In the genomic region with DNA sequence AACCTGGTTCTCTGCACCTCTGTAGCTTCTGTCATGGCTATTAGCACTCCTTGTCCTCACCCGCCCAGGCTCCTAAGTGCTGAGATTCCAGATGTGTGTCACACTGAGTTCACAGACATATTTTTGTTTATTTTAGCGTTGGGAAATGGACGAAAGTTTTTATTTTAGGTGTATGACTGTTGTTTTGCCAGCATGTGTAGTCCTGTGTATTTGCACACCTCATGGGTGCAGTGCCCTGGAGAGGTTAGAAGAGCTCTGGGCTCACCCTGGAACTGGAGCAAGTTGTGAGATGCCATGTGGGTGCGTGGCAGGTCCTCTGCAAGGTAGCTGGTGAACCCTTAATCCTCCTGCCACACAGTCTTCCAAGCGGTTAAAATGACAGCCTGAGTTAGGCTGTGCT, we compare ENCODE assay signal across 19 mouse cellular contexts. TPM values are rescaled to one million over a fixed set of nuclear protein-coding genes. Genes with fewer than 3 reads are reported as not detected.
DNase-seq lines count a peak whose midpoint lies in the region; ATAC-seq and TF ChIP-seq lines count a peak whose summit lies in the region.
"Had no signal": no experiment of that assay in that cellular context is flagged by ENCODE, and none has a peak within 500 bp of the region (broad histone marks: within the 10 kb centered on the region; RNA-seq: fewer than 3 reads in every experiment).

No protein-coding gene starts in this region.

- peak overlapping the region; percentile 61; the same call in 1 of the 2 replicates for H3K4me2 ChIP-seq in kidney, embryonic 16.5 days (replicated peaks; ENCODE audit: low read depth, low read length)
- no peak overlapping the region for H3K4me2 ChIP-seq in kidney, embryonic 14.5 days (replicated peaks; ENCODE audit: low read depth, low read length)
- no peak overlapping the region for H3K4me2 ChIP-seq in stomach, embryonic 14.5 days (replicated peaks; ENCODE audit: low read depth, low read length)
- no peak overlapping the region; the same call in 1 of the 2 replicates for H3K4me2 ChIP-seq in stomach, postnatal 0 days (replicated peaks; ENCODE audit: low read depth)
- peak overlapping the region; percentile 53 for H3K4me2 ChIP-seq in intestine, embryonic 14.5 days (ENCODE audit: low read length)
- H3K4me2 ChIP-seq in stomach, embryonic 16.5 days (ENCODE audit: low read depth, low read length), result peak overlapping the region; percentile 50

- no peaks in the 10 kb centered on the region for H3K9me3 ChIP-seq in kidney, embryonic 16.5 days (ENCODE audit: low read length)
- H3K9me3 ChIP-seq in kidney, embryonic 14.5 days (ENCODE audit: control insufficient read depth, low read length), result no peaks in the 10 kb centered on the region
- no peaks in the 10 kb centered on the region for H3K9me3 ChIP-seq in stomach, embryonic 14.5 days (ENCODE audit: control insufficient read depth, low read depth, low read length)
- H3K9me3 ChIP-seq in stomach, postnatal 0 days (ENCODE audit: control insufficient read depth, low read length), result no peaks in the 10 kb centered on the region
- H3K9me3 ChIP-seq in intestine, embryonic 14.5 days (ENCODE audit: control insufficient read depth, low read length), result no peaks in the 10 kb centered on the region
- H3K9me3 ChIP-seq in stomach, embryonic 16.5 days (replicated peaks; ENCODE audit: control insufficient read depth, low read length), result no peaks in the 10 kb centered on the region
- H3K9me3 ChIP-seq: limb, embryonic 12.5 days; liver, embryonic 15.5 days had no signal

- TF ChIP-seq CTCF in stomach, postnatal 0 days (IDR thresholded peaks at IDR 0.05; ENCODE audit: low read depth), result no peak

- H3K9ac ChIP-seq in kidney, embryonic 16.5 days (replicated peaks; ENCODE audit: low read length), result no peak overlapping the region
- H3K9ac ChIP-seq in kidney, embryonic 14.5 days (ENCODE audit: low read depth, low read length), result no peak overlapping the region
- H3K9ac ChIP-seq in stomach, embryonic 14.5 days (replicated peaks; ENCODE audit: low read depth, low read length), result no peak overlapping the region
- no peak overlapping the region for H3K9ac ChIP-seq in stomach, postnatal 0 days (ENCODE audit: low read length)
- no peak overlapping the region for H3K9ac ChIP-seq in intestine, embryonic 14.5 days (ENCODE audit: low read length)
- no peak overlapping the region for H3K9ac ChIP-seq in stomach, embryonic 16.5 days (ENCODE audit: low read length)
- H3K9ac ChIP-seq: forebrain, postnatal 0 days; liver, embryonic 15.5 days had no signal

- no peak for TF ChIP-seq EP300 in stomach, postnatal 0 days (optimal IDR thresholded peaks at IDR 0.05)

- no peak overlapping the region for H3K27ac ChIP-seq in kidney, embryonic 16.5 days (ENCODE audit: low read length)
- no peak overlapping the region for H3K27ac ChIP-seq in kidney, embryonic 14.5 days (ENCODE audit: low read depth, low read length)
- H3K27ac ChIP-seq in stomach, embryonic 14.5 days (ENCODE audit: low read length), result no peak overlapping the region
- H3K27ac ChIP-seq in stomach, postnatal 0 days (replicated peaks), result no peak overlapping the region
- H3K27ac ChIP-seq in intestine, embryonic 14.5 days (ENCODE audit: low read depth), result no peak overlapping the region
- H3K27ac ChIP-seq in stomach, embryonic 16.5 days (ENCODE audit: low read length), result no peak overlapping the region
- H3K27ac ChIP-seq: limb, embryonic 12.5 days; liver, embryonic 15.5 days had no signal

- H3K4me3 ChIP-seq in kidney, embryonic 16.5 days (ENCODE audit: low read length), result peak overlapping the region; percentile 58
- no peak overlapping the region for H3K4me3 ChIP-seq in kidney, embryonic 14.5 days (ENCODE audit: low read length)
- H3K4me3 ChIP-seq in stomach, embryonic 14.5 days (ENCODE audit: low read depth, low read length), result 0 out of 2 replicates have a peak overlapping the region, but pooled peaks have one; percentile 41
- H3K4me3 ChIP-seq in stomach, postnatal 0 days (ENCODE audit: low read depth, low read length), result no peak overlapping the region
- peak overlapping the region; percentile 36; the same call in 1 of the 2 replicates for H3K4me3 ChIP-seq in intestine, embryonic 14.5 days (ENCODE audit: low read depth, low read length)
- no peak overlapping the region for H3K4me3 ChIP-seq in stomach, embryonic 16.5 days (replicated peaks; ENCODE audit: low read length)

- peaks cover 61% of the 10 kb centered on the region for H3K27me3 ChIP-seq in kidney, embryonic 16.5 days (ENCODE audit: insufficient read depth, low read length)
- peaks cover 43% of the 10 kb centered on the region for H3K27me3 ChIP-seq in kidney, embryonic 14.5 days (ENCODE audit: control insufficient read depth, insufficient read depth, low read length)
- peaks cover 22% of the 10 kb centered on the region for H3K27me3 ChIP-seq in stomach, embryonic 14.5 days (ENCODE audit: control insufficient read depth, insufficient read depth, low read length)
- peaks cover 2% of the 10 kb centered on the region; the same call in 1 of the 2 replicates for H3K27me3 ChIP-seq in stomach, postnatal 0 days (ENCODE audit: control insufficient read depth, insufficient read depth, low read length)
- peaks cover 50% of the 10 kb centered on the region for H3K27me3 ChIP-seq in intestine, embryonic 14.5 days (replicated peaks; ENCODE audit: control insufficient read depth, insufficient read depth, low read length)
- H3K27me3 ChIP-seq in stomach, embryonic 16.5 days (ENCODE audit: control insufficient read depth, insufficient read depth, low read length), result peaks cover 36% of the 10 kb centered on the region

- DNase-seq in stomach, postnatal 0 days (ENCODE audit: low spot score), result no peak
- DNase-seq in intestine, embryonic 14.5 days (ENCODE audit: low spot score), result no peak
- DNase-seq in adrenal gland, postnatal 14 days, result no peak
- DNase-seq: cerebellum, postnatal 25 days; forebrain, postnatal 0 days; gastrocnemius, adult 2 months; heart, adult 18-20 months; heart, postnatal 4 days; kidney, postnatal 14 days; thymus, postnatal 25 days had no signal

- no peaks in the 10 kb centered on the region for H3K36me3 ChIP-seq in kidney, embryonic 16.5 days (ENCODE audit: insufficient read depth, low read length)
- H3K36me3 ChIP-seq in kidney, embryonic 14.5 days (ENCODE audit: control insufficient read depth, insufficient read depth, low read length), result no peaks in the 10 kb centered on the region
- H3K36me3 ChIP-seq in stomach, embryonic 14.5 days (ENCODE audit: control insufficient read depth, insufficient read depth, low read length), result no peaks in the 10 kb centered on the region
- no peaks in the 10 kb centered on the region for H3K36me3 ChIP-seq in stomach, postnatal 0 days (ENCODE audit: control insufficient read depth, insufficient read depth, low read length)
- no peaks in the 10 kb centered on the region for H3K36me3 ChIP-seq in intestine, embryonic 14.5 days (ENCODE audit: control insufficient read depth, insufficient read depth, low read length)
- no peaks in the 10 kb centered on the region for H3K36me3 ChIP-seq in stomach, embryonic 16.5 days (ENCODE audit: control insufficient read depth, insufficient read depth, low read length)
- H3K36me3 ChIP-seq: limb, embryonic 12.5 days; liver, embryonic 15.5 days had no signal

- WGBS in kidney, embryonic 16.5 days, result 43% methylated on average over 5 of the region's 5 CpGs
- WGBS in kidney, embryonic 14.5 days, result 38% methylated on average over 5 of the region's 5 CpGs
- 27% methylated on average over 5 of the region's 5 CpGs for WGBS in stomach, embryonic 14.5 days
- 22% methylated on average over 5 of the region's 5 CpGs for WGBS in stomach, postnatal 0 days
- WGBS in intestine, embryonic 14.5 days, result 30% methylated on average over 5 of the region's 5 CpGs
- 26% methylated on average over 5 of the region's 5 CpGs for WGBS in stomach, embryonic 16.5 days

- H3K4me1 ChIP-seq in kidney, embryonic 16.5 days (ENCODE audit: insufficient read depth, low read length), result 0 out of 2 replicates have a peak, but pooled peaks cover 18% of the 10 kb centered on the region
- H3K4me1 ChIP-seq in kidney, embryonic 14.5 days (ENCODE audit: control insufficient read depth, insufficient read depth, low read length), result no peaks in the 10 kb centered on the region
- H3K4me1 ChIP-seq in stomach, embryonic 14.5 days (ENCODE audit: control insufficient read depth, insufficient read depth, low read length), result 0 out of 2 replicates have a peak, but pooled peaks cover 6% of the 10 kb centered on the region
- H3K4me1 ChIP-seq in stomach, postnatal 0 days (replicated peaks; ENCODE audit: control insufficient read depth, insufficient read depth), result no peaks in the 10 kb centered on the region
- no peaks in the 10 kb centered on the region for H3K4me1 ChIP-seq in intestine, embryonic 14.5 days (replicated peaks; ENCODE audit: control insufficient read depth, insufficient read depth, low read length)
- H3K4me1 ChIP-seq in stomach, embryonic 16.5 days (ENCODE audit: control insufficient read depth, insufficient read depth, low read length), result peaks cover 4% of the 10 kb centered on the region; the same call in 1 of the 2 replicates
- H3K4me1 ChIP-seq: liver, embryonic 15.5 days had no signal

- ATAC-seq in kidney, embryonic 16.5 days (ENCODE audit: low FRiP score, low TSS enrichment), result no peak
- no peak for ATAC-seq in kidney, embryonic 14.5 days (ENCODE audit: low FRiP score, low TSS enrichment)
- no peak for ATAC-seq in stomach, embryonic 14.5 days (ENCODE audit: insufficient number of reproducible peaks, insufficient read depth, low FRiP score, low read depth)
- no peak for ATAC-seq in stomach, postnatal 0 days (ENCODE audit: low FRiP score, low TSS enrichment)
- no peak for ATAC-seq in intestine, embryonic 14.5 days (replicated peaks; ENCODE audit: low FRiP score, low TSS enrichment, low read depth)
- ATAC-seq in stomach, embryonic 16.5 days (ENCODE audit: insufficient read depth, low FRiP score), result no peak
- ATAC-seq: forebrain, postnatal 0 days; hindbrain, embryonic 16.5 days had no signal

RNA-seq across cellular contexts. Expression of a gene that starts 1.3 kb away (rescaled TPM):
- polyA plus RNA-seq in kidney, embryonic 16.5 days (2015; fragmentation: Nextera tagmentation; extraction: Ambion mirVana), result 17.3 and 17.9 TPM in 2 replicates
- polyA plus RNA-seq in kidney, embryonic 14.5 days (2014; fragmentation: Nextera tagmentation; extraction: Ambion mirVana), result 7.8 and 10.2 TPM in 2 replicates
- polyA plus RNA-seq in stomach, embryonic 14.5 days (2014; fragmentation: Nextera tagmentation; extraction: Ambion mirVana), result 12.9 and 14.8 TPM in 2 replicates
- 11.3 and 13.3 TPM in 2 replicates for polyA plus RNA-seq in stomach, postnatal 0 days (2015; fragmentation: Nextera tagmentation; extraction: Ambion mirVana)
- 21.9 and 24.1 TPM in 2 replicates for polyA plus RNA-seq in intestine, embryonic 14.5 days (2014; fragmentation: Nextera tagmentation; extraction: Ambion mirVana)
- 16.7 and 16.8 TPM in 2 replicates for polyA plus RNA-seq in stomach, embryonic 16.5 days (2015; fragmentation: Nextera tagmentation; extraction: Ambion mirVana)
- total RNA-seq in adrenal gland, postnatal 14 days (2021), result 5.7 and 6.8 TPM in 2 replicates
- total RNA-seq: megakaryocyte progenitor cell, adult 5-6 weeks had no signal

RNA-seq across cellular contexts. Expression of a gene that starts 35.5 kb away (rescaled TPM):
- polyA plus RNA-seq in kidney, embryonic 16.5 days (2015; fragmentation: Nextera tagmentation; extraction: Ambion mirVana), result 0.07 TPM in 1 of 2 replicates, not detected in the other
- polyA plus RNA-seq in kidney, embryonic 14.5 days (2014; fragmentation: Nextera tagmentation; extraction: Ambion mirVana), result 0.07 TPM in 1 of 2 replicates, not detected in the other
- not detected in 2 replicates for polyA plus RNA-seq in stomach, embryonic 14.5 days (2014; fragmentation: Nextera tagmentation; extraction: Ambion mirVana)
- polyA plus RNA-seq in stomach, postnatal 0 days (2015; fragmentation: Nextera tagmentation; extraction: Ambion mirVana), result 0.05 TPM in 1 of 2 replicates, not detected in the other
- 0.18 TPM in 1 of 2 replicates, not detected in the other for polyA plus RNA-seq in intestine, embryonic 14.5 days (2014; fragmentation: Nextera tagmentation; extraction: Ambion mirVana)
- 0.23 TPM in 1 of 2 replicates, not detected in the other for polyA plus RNA-seq in stomach, embryonic 16.5 days (2015; fragmentation: Nextera tagmentation; extraction: Ambion mirVana)
- total RNA-seq in adrenal gland, postnatal 14 days (2021), result 0.11 and 0.19 TPM in 2 replicates
- total RNA-seq: heart, adult 18-20 months; heart, postnatal 4 days; megakaryocyte progenitor cell, adult 5-6 weeks had no signal
- polyA plus RNA-seq: liver, embryonic 15.5 days; midbrain, embryonic 14.5 days had no signal

RNA-seq across cellular contexts. Expression of a gene that starts 46.5 kb away (rescaled TPM):
- polyA plus RNA-seq in kidney, embryonic 16.5 days (2015; fragmentation: Nextera tagmentation; extraction: Ambion mirVana), result 1.5 and 1.8 TPM in 2 replicates
- polyA plus RNA-seq in kidney, embryonic 14.5 days (2014; fragmentation: Nextera tagmentation; extraction: Ambion mirVana), result 2.2 and 2.3 TPM in 2 replicates
- 2.8 and 3.8 TPM in 2 replicates for polyA plus RNA-seq in stomach, embryonic 14.5 days (2014; fragmentation: Nextera tagmentation; extraction: Ambion mirVana)
- 0.34 and 0.79 TPM in 2 replicates for polyA plus RNA-seq in stomach, postnatal 0 days (2015; fragmentation: Nextera tagmentation; extraction: Ambion mirVana)
- polyA plus RNA-seq in intestine, embryonic 14.5 days (2014; fragmentation: Nextera tagmentation; extraction: Ambion mirVana), result 1.8 and 3.0 TPM in 2 replicates
- polyA plus RNA-seq in stomach, embryonic 16.5 days (2015; fragmentation: Nextera tagmentation; extraction: Ambion mirVana), result 2.1 and 2.8 TPM in 2 replicates
- total RNA-seq in adrenal gland, postnatal 14 days (2021), result 0.48 and 1.1 TPM in 2 replicates

Comparison
In these comparisons a context has a peak if more than half of its experiments do, and no peak if none do; other contexts are left out.
1. H3K4me2 ChIP-seq: peak in kidney, embryonic 16.5 days (single experiment), intestine, embryonic 14.5 days (single experiment) and stomach, embryonic 16.5 days (single experiment); none in kidney, embryonic 14.5 days (single experiment), stomach, embryonic 14.5 days (single experiment) and stomach, postnatal 0 days (single experiment).
2. H3K4me3 ChIP-seq: peak in kidney, embryonic 16.5 days (single experiment), stomach, embryonic 14.5 days (single experiment) and intestine, embryonic 14.5 days (single experiment); none in kidney, embryonic 14.5 days (single experiment), stomach, postnatal 0 days (single experiment) and stomach, embryonic 16.5 days (single experiment).